Mouse (Mus musculus): ENCODE data around the gene Trmt2b.
"Not testable (repeated sequence)": the region's sequence is repeated elsewhere in the genome, so short reads cannot be mapped to it uniquely, and the experiment has no call there.

DNA sequence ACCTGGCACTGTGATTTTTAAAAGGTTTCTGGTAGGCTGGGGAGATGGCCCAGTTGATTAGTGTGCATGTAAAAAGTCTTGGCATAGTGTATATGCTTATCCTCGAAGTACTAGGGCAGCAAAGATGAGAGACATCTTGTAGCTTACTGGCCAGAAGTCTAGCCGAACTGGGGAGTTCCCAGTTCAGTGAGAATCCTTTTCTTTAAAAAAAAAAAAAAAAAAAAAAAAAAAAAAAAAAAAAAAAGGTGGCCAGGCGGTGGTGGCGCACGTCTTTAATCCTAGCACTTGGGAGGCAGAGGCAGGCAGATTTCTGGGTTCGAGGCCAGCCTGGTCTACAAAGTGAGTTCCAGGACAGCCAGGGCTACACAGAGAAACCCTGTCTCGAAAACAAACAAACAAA lies 34.4 kb upstream of the Trmt2b start:
- not testable (repeated sequence) for TF ChIP-seq CTCF (IDR thresholded peaks at IDR 0.05; ENCODE audit: low read depth, low read length); POLR2A (IDR thresholded peaks at IDR 0.05; ENCODE audit: extremely low read depth, insufficient read depth, low read length)

Data from liver, adult 2 months (tissue).